Mouse (Mus musculus) embryonic fibroblast, embryonic 13.5 days (primary cell): ENCODE measurements at regions not wholly inside any gene's neighbourhood (a gene's known extent, or its start where the extent isn't known, plus 50 kb on each side); places are given as distances from the start of the nearest gene placed in this dataset.

Experiments
- H3K27ac ChIP-seq: 2 replicates; pipeline ENCODE4 v1.5.1; 2012; ENCODE audit warnings: low read length, control low read depth, inconsistent platforms; ENCODE audit not compliant: insufficient read depth
- H3K4me1 ChIP-seq: 2 replicates; pipeline ENCODE4 v1.6.1; 2011; ENCODE audit warnings: low read length; ENCODE audit not compliant: control insufficient read depth, insufficient read depth
- H3K4me3 ChIP-seq: 2 replicates; pipeline ENCODE4 v1.5.1; 2011; ENCODE audit warnings: mild to moderate bottlenecking, control low read depth, low read length; ENCODE audit not compliant: insufficient read depth
- CTCF ChIP-seq: IDR thresholded peaks from 2 replicates; pipeline ENCODE4 v1.5.1; 2011; ENCODE audit warnings: mild to moderate bottlenecking, control low read depth, low read length, moderate library complexity, borderline replicate concordance; ENCODE audit not compliant: insufficient read depth
- POLR2A ChIP-seq: IDR thresholded peaks from 2 replicates; pipeline ENCODE4 v1.6.1; 2011; ENCODE audit warnings: low read depth, mild to moderate bottlenecking, control low read depth, low read length, moderate library complexity

GRCm38 (mm10) chr2:46218336-46218957, 1101.3 kb upstream of the Zeb2 start:
- Histone ChIP-seq H3K4me3 (no peak overlapping the region), H3K27ac (no peak overlapping the region), H3K4me1 (no peaks in the 10 kb centered on the region)
- TF ChIP-seq POLR2A = no peak
- TF ChIP-seq CTCF = no peak

- TF ChIP-seq CTCF = no peak
- H3K4me3 ChIP-seq = no peak overlapping the region
- H3K27ac ChIP-seq = no peak overlapping the region
- H3K4me1 ChIP-seq = no peaks in the 10 kb centered on the region
These were observed 1082.1 kb upstream of the Zeb2 start for GRCm38 (mm10) chr2:46199341-46199740.

- Histone ChIP-seq H3K4me1 (no peaks in the 10 kb centered on the region), H3K27ac (no peak overlapping the region), H3K4me3 (no peak overlapping the region)
- TF ChIP-seq CTCF (no peak), POLR2A (no peak)
These were observed 1070.2 kb upstream of the Zeb2 start for GRCm38 (mm10) chr2:46187265-46187888.

GRCm38 (mm10) chr2:46183241-46183640, 1066.0 kb upstream of the Zeb2 start:
- Histone ChIP-seq H3K4me1 (no peaks in the 10 kb centered on the region), H3K27ac (no peak overlapping the region), H3K4me3 (no peak overlapping the region)
- no peak for TF ChIP-seq POLR2A
- TF ChIP-seq CTCF = no peak

GRCm38 (mm10) chr2:46179741-46180140, 1062.5 kb upstream of the Zeb2 start:
- Histone ChIP-seq H3K4me3 (no peak overlapping the region), H3K27ac (no peak overlapping the region), H3K4me1 (no peaks in the 10 kb centered on the region)
- no peak for TF ChIP-seq CTCF
- TF ChIP-seq POLR2A = no peak

GRCm38 (mm10) chr2:46168488-46168887, 1051.3 kb upstream of the Zeb2 start:
- H3K27ac ChIP-seq = no peak overlapping the region
- no peaks in the 10 kb centered on the region for H3K4me1 ChIP-seq
- TF ChIP-seq CTCF (no peak), POLR2A (no peak)
- no peak overlapping the region for H3K4me3 ChIP-seq

- no peak overlapping the region for H3K4me3 ChIP-seq
- TF ChIP-seq CTCF = no peak
- no peak for TF ChIP-seq POLR2A
- no peaks in the 10 kb centered on the region for H3K4me1 ChIP-seq
- H3K27ac ChIP-seq = no peak overlapping the region
These were observed 1032.7 kb upstream of the Zeb2 start for GRCm38 (mm10) chr2:46149848-46150247.

- TF ChIP-seq POLR2A (no peak), CTCF (no peak)
- no peak overlapping the region for H3K4me3 ChIP-seq
- no peaks in the 10 kb centered on the region for H3K4me1 ChIP-seq
- H3K27ac ChIP-seq = no peak overlapping the region
These were observed 1002.7 kb upstream of the Zeb2 start for GRCm38 (mm10) chr2:46119871-46120270.

GRCm38 (mm10) chr2:46106991-46107390, 989.8 kb upstream of the Zeb2 start:
- no peak overlapping the region for H3K27ac ChIP-seq
- TF ChIP-seq POLR2A = no peak
- no peak for TF ChIP-seq CTCF
- no peaks in the 10 kb centered on the region for H3K4me1 ChIP-seq
- H3K4me3 ChIP-seq = no peak overlapping the region

- no peaks in the 10 kb centered on the region for H3K4me1 ChIP-seq
- no peak overlapping the region for H3K4me3 ChIP-seq
- H3K27ac ChIP-seq = no peak overlapping the region
- TF ChIP-seq CTCF (no peak), POLR2A (no peak)
These were observed 948.0 kb upstream of the Zeb2 start for GRCm38 (mm10) chr2:46065034-46065802.
